Mouse (Mus musculus): ENCODE results near the gene 4930512M02Rik.

4930512M02Rik gene

DNA sequence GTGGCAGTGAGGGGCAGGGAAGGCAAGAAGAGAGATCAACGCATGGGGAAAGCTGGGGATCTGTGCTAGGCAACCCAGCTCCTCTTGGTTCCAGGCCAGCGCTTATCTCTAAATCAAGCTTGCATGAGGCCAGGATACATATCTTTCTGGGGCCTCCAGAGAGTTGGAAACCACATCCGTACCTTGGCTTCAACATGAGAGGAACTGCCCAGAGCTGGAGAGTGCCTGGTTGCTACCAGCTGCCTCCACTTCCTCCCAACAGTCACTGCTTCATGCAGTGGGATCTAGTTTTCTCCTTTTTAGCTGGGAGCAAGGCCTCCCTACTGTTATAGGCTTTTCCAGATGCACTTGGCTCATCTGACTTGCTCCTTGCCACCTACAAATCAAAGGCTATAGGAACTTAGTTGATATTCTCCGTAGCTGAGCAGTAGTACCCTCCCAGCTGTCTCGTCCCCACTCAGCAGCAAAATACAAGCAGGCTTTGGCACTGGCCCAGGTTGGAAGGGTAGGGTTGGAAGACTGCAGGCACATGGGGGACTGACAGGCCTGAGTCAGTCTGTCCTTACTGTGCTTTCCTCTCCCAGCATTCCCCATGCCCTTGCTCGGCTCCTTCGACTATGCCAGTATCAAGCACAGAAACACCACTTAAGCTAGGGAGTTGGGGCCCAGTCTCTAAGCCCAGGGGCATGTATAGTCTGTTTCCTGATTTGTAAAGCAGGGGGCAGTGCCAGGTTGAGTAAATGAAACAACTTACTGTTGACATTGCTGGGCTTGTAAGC, 63.2 kb downstream of the 4930512M02Rik start:
- DNase-seq = no peak

DNA sequence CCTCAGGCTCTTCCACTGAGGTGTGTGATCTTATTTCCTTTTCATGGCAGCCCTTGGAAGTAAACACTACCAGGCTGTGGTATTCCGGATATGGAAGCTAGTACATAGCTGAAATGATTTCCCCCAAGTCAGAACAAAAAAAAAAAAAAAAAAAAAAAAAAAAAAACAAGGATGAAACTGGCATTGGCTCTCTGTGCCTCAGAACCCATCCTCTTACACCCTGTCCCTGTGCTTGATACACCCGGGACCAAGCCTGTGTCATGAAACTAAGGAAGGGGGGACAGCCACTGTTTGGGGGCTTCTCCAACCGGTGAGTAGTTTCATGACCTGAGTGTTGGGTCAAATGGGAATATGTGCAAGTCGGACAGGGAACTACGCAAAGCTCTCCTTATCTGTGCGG, 66.5 kb downstream of the 4930512M02Rik start:
- no peak for DNase-seq

DNA sequence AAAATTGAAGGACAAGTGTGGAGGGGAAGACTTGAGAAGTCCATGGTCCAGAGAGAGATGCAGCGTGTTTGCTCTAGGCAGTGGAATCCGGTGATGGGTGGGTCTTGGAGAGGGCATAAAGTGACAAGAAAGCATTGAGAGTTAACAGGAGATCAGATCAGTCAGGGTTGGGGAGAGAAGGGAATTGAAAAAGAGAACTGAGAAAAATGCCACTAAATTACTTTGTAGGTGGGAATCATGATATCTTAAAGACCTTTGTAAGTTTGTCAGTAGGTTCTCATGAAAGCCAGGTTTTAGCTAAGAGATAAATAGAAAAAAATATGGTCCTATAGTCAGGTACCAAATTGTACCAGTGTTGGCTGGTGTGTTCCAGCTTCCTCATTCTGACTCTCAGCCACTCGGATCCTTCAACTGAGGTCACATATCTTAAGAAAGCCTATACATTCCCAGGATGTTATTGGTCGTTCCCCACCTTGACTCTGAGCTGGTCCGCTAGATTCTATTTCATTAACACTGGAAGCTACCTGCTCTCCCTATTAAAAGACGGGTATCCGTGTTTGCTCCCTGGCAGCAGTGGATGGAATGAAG, 68.4 kb downstream of the 4930512M02Rik start:
- no peak for DNase-seq

DNA sequence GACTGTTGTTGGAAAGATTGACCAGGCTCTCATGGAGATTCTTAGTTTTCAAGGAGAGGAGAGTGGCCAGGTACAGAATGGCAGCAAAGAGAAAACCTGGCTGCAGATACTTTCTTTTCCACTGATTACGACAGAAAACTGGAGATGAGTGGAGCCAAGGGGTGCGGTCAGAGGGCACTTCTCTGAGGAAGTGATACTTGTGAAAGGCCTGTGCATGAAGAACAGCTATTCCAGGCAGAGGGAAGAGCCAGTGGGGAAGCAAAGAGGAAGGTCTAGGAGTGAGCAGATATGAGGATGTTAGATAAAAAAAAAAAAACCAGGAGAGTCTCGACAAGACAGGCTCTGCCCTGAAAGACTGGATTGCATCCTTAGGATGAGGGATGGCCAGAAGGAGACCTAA, 69.0 kb downstream of the 4930512M02Rik start:
- DNase-seq = peak; percentile 26 to 34

GRCm38 (mm10) chr11:11557173-11557967, 70.3 kb downstream of the 4930512M02Rik start:
- peak; percentile 49 to 53 for DNase-seq

GRCm38 (mm10) chr11:11556186-11556585, 71.4 kb downstream of the 4930512M02Rik start:
- DNase-seq = no peak

DNA sequence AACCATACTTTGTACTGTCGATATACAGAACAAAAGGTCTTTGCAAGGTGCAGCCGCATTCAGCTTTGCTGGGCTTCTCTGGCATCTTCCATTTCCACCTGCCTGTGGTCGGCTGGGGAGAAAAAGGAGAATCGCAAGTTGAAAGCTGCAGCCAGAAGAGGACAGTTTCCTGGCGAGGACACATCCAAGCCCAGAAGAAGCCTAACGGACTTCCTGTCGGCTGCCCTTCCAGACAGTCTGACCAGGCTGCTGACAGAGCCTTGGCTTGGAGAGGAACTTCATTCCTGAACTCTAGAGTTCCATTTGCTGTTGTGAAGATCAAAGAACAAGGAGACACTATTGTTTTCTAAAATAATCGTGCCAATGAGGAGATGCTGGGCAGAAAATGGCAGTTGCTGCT, 72.1 kb downstream of the 4930512M02Rik start:
- DNase-seq = no peak

DNA sequence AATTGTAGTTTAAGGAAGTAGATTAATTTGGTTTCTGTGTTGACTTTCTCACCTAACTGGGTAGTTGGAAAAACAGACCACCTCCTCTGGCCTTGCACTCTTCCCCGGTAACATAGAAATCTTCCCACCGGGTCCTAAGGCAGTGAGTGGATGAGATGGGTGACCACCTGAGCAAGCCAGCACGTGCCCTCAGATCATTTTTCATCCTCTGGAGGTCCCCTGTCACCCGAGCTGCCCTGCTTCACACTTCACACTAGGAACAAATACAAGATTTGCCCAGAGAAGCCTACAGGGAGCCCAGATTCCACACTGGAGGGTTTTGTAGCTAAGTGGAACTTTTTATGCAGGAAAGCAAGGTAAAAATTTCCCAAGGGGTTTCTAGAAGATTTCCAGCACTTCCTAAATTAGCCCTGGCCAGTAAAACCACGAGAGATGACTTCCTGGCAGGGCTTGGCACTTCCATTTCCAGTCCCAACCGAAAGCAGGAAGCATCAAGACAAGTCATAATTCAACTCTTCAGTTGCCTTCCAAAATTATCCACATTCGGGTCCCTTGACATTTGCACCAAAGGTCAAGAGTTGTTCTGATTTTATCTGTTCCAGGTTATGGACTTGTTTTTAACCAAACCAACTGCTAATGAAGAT, 79.9 kb downstream of the 4930512M02Rik start:
- DNase-seq = no peak

GRCm38 (mm10) chr11:11546903-11547511, 80.6 kb downstream of the 4930512M02Rik start:
- no peak for DNase-seq

DNA sequence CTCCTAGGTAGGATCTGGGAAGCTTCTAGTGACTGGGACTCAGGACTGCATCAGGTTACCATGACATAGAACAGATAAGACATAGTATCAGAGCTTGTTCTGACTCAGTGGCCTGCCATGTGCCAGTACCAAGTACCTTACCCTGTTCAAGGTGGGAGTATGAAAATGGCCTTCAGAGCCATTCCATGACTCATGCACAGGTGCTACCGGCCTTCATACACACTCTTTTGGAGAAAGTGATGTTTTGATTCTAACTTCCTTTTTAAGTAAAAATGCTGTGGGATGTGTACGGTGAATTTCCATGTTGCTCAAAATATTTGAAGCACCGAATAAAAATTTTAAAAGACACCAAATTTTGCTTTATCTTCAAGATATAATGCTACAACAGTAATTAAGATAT, 81.7 kb downstream of the 4930512M02Rik start:
- DNase-seq = no peak
